Mouse (Mus musculus): Measurements from ENCODE around the gene Rpl6. TPM values are rescaled to one million over a fixed set of nuclear protein-coding genes. Genes with fewer than 3 reads are reported as not detected.

The Rpl6 gene
- 1,000 to 10,000 TPM; 1,376 to 1,988 (median 1,894) TPM for polyA plus RNA-seq (2017; shearing (Covaris generic))

GRCm38 (mm10) chr5:121204132-121205089 lies at the start of gene Rpl6:
TSS of gene Rpl6 (plus strand) at chr5:121204481.
- peak; percentile 88 for ATAC-seq

- ATAC-seq = no peak
These were observed 48.2 kb upstream of the Rpl6 start for GRCm38 (mm10) chr5:121156121-121156520.

GRCm38 (mm10) chr5:121157017-121157416 lies 47.3 kb upstream of the Rpl6 start:
- ATAC-seq = no peak

GRCm38 (mm10) chr5:121157489-121157888 lies 46.8 kb upstream of the Rpl6 start:
- no peak for ATAC-seq

DNA sequence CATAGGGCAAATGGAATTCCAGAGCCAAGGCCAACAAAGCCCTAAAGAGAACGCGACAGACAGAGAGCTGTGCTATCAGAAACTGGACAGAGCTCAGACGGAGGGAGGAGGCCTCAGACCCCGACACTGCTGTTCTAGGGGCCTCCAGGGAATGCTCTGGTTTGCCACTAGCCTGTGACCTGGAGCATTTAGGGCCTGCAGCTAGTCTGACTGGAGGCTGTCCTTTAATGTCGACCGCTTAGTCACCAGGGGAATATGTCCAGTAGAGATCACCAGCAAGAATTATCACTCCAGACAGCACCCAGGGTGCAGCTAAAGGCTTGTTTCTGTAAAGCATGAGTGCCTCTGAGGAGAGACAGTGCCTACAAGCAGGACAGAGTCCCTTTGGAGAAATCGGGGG lies 45.3 kb upstream of the Rpl6 start:
- ATAC-seq = no peak

DNA sequence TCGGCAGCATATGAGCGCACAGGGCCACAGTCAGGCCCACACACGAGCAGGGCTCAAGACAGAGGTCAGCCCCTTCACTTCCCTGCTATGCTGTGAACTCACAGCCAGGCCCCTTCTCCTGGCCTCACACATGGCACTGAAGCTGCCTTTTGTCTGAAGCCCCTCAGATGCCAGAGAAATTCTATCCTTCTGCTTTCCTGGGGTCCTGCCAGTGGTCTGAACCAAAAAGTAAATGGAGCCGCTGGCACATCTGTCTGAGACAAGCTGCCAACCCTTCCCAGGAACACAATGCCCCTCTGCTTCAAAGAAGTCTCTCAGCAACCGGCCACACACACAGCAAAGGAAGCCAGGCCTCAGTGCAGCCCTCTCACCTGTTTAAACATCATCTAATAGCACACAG lies 42.0 kb upstream of the Rpl6 start:
- ATAC-seq = no peak

DNA sequence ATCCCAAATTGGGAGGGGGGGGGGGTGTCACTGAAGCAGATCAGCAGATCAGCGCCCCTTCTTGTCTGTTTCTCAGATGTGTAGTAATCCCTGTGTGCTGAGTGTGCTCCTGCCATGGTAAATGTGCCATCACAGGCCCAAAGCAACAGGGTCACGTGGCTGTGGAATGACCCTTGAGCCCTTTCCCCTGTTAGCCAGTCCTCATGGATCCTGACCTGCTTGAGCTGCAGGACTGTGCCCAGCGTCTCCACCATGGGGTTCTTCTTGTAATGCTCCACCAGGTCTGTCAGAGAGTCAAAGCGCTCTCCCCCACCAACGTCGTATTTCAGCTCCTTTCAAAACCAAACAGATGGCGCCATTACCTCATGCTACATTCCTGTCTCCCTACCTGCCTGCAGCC lies 41.4 kb upstream of the Rpl6 start:
- ATAC-seq = no peak

DNA sequence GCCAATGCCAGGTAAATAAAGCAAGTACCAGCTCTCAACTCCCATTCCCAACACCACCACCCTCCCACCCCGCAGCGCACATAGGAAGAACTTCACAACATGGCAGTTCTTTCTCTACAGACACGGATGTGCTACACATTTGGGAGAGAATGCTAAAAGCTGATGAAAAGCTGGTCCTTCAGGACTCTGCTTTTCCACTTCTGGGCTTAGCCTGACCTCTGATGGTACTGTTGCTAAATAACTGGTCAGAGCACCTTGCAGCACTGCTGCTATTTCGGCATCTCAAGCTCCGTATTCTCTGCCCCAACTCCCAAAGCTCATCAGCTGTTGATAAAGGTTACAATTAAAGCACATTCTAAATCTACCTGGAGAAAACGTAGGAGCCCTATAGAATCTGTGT lies 37.4 kb upstream of the Rpl6 start:
- no peak for ATAC-seq

- no peak for ATAC-seq
These were observed 34.7 kb upstream of the Rpl6 start for GRCm38 (mm10) chr5:121169588-121169987.

GRCm38 (mm10) chr5:121172835-121173234 lies 31.4 kb upstream of the Rpl6 start:
- ATAC-seq = peak; percentile 53

- ATAC-seq = peak; percentile 70
These were observed 25.0 kb upstream of the Rpl6 start for GRCm38 (mm10) chr5:121179077-121179857.

GRCm38 (mm10) chr5:121183269-121183668 lies 21.0 kb upstream of the Rpl6 start:
- peak; percentile 48 for ATAC-seq

- no peak for ATAC-seq
These were observed 19.9 kb upstream of the Rpl6 start for GRCm38 (mm10) chr5:121184375-121184774.

- peak; percentile 8 for ATAC-seq
These were observed 19.2 kb upstream of the Rpl6 start for GRCm38 (mm10) chr5:121184945-121185551.

DNA sequence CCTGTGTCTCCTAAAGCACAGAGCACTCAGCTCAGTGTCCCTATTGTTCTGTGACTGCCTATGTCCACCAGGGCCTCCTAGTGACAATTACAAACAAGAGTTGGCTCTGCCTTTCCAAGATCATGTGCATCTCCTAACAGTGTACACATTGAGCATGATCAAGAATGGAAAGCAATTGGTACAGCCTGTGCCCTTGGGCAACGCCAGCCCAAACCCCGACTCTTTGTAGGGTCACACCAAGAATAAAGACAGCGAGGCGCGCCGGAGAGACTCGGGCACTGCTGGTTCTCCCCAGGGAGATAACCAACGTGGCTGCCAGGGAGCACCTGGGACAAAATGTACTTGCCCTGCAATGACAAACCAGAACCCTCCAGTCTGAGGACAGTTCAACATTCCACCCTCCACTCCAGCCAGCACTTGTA lies 16.7 kb upstream of the Rpl6 start:
- ATAC-seq = no peak

DNA sequence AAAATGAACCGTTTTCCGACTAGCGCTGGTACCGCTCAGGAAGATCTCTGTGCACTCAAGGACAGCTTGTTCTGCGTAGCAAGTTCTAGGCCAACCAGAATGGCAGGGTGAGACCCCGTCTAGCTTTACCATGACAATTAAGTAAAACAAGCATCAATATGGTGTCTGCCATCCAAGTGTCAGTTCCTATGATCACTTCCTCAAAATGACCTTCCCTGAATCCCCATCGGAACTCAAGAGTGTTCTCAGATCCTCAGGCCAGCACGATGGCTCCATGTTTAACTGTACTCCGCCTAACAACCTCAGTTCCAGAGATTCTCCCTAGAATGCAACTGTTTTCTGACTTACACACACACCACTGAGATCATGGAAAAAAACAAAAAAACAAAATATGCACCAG lies 16.0 kb upstream of the Rpl6 start:
- no peak for ATAC-seq

GRCm38 (mm10) chr5:121189182-121189581 lies 15.1 kb upstream of the Rpl6 start:
- ATAC-seq = no peak

- no peak for ATAC-seq
These were observed 14.0 kb upstream of the Rpl6 start for GRCm38 (mm10) chr5:121190210-121190835.

DNA sequence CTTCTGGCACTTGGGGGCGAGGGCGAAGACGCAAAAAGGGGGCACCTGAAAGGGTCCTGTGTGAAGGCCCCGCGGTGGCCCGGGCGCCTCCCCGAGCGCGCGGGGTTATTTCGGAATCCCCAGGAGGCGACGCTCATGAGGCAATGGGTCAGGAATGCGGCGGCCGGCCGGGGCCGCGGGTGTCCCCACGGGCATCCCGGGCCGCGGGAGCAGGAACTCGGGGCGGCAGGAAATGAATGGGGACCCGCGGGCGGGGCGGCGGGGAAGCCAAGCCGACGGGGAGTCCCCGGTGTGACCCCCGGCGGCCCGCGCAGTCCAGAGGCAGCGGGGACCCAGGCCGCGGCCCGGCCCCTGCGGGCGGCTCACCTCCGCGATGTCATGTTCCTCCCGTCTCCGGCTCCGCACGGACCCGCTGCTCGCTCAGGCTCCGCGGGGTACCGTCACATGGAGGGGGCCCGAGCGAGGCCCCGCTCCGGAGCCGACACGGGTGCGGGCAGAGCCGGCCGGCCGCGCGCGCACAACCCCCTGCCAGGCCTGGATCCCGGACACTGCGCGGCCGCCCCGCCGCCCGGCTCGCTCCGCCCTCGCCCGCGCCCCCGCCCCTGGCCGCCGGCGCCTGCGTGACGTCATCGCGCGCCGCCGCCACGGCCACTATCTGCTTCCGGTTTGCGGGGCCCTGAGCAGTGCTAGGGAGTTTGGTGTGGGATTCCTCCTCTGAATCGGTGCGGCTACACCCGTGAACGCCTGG lies 13.3 kb upstream of the Rpl6 start, which contains the start of gene Ptpn11:
Ptpn11 (minus strand) TSS at position 562 of the 748 bp plus-strand sequence.
- ATAC-seq = peak; percentile 86

DNA sequence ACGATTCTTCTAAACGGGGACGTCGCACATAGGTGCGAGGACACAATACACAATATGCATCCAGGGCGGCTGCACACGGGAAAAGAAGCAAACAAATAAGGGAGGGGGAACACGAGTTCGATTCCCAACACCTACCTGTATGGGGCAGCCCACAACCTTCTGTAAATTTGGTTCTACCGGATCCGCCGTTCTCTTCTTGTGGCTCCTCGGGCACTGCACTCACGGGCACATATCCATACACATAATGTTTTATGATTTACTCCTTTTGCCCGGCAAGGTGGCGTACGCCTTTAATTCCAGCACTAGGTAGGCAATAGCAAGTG lies 12.7 kb upstream of the Rpl6 start:
- ATAC-seq = peak; percentile 21

DNA sequence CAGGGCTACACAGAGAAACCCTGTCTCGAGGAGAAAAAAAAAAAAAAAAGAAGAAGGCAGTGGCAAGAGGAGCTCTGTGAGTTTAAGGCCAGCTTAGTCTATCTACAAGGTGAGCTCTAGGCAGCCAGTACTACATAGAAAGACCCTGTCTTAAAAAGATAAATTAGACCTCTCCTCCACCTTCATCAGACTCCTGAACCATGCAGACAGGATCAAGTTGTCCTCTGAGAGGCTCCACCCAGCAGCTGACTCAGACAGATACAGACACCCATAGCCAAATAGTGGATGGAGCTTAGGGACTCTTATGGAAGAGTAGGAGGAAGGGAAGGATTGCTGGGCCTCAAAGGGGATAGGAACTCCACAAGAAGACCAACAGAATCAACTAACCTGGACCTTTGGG lies 10.1 kb upstream of the Rpl6 start:
- no peak for ATAC-seq

GRCm38 (mm10) chr5:121196764-121197163 lies 7.5 kb upstream of the Rpl6 start:
- peak; percentile 49 for ATAC-seq
